Mouse (Mus musculus) intestine, postnatal 0 days (tissue): ENCODE measurements around the gene Lgals2. TPM values are rescaled to one million over a fixed set of nuclear protein-coding genes. Genes with fewer than 3 reads are reported as not detected.
A peak's percentile ranks its signal among the peaks of the same experiment; 100 is the strongest.

Source experiments
- ATAC-seq: fragments of 200-750 bp; cut with Nextera tagmentation; 2 replicates; pipeline ENCODE4 v1.8.0; 2017; ENCODE audit warnings: mild to moderate bottlenecking, moderate TSS enrichment, moderate library complexity
- H3K27ac ChIP-seq: fragments of 300-500 bp; sonication (generic); 2 replicates; pipeline ENCODE4 v1.5.1; 2014; ENCODE audit warnings: mild to moderate bottlenecking, low read depth, low read length, moderate library complexity
- H3K27me3 ChIP-seq: fragments of 300-500 bp; sonication (generic); replicated peaks from 2 replicates; pipeline ENCODE4 v1.6.1; 2014; ENCODE audit warnings: low read length, mixed read lengths; ENCODE audit not compliant: control insufficient read depth, insufficient read depth
- H3K36me3 ChIP-seq: fragments of 300-500 bp; sonication (generic); 2 replicates; pipeline ENCODE4 v1.6.1; 2014; ENCODE audit warnings: mild to moderate bottlenecking, moderate library complexity; ENCODE audit not compliant: control insufficient read depth, insufficient read depth
- H3K4me1 ChIP-seq: fragments of 300-500 bp; sonication (generic); replicated peaks from 2 replicates; pipeline ENCODE4 v1.6.1; 2014; ENCODE audit warnings: antibody characterized with exemption, low read length, mixed read lengths; ENCODE audit not compliant: control insufficient read depth, insufficient read depth
- H3K4me2 ChIP-seq: fragments of 300-500 bp; sonication (generic); replicated peaks from 2 replicates; pipeline ENCODE4 v1.6.1; 2014; ENCODE audit warnings: low read depth, mild to moderate bottlenecking, moderate library complexity
- H3K4me3 ChIP-seq: fragments of 300-500 bp; sonication (generic); 2 replicates; pipeline ENCODE4 v1.5.1; 2014; ENCODE audit warnings: low read depth, low read length
- H3K9ac ChIP-seq: fragments of 300-500 bp; sonication (generic); 2 replicates; pipeline ENCODE4 v1.6.1; 2014; ENCODE audit warnings: mild to moderate bottlenecking, low read depth, low read length
- H3K9me3 ChIP-seq: fragments of 300-500 bp; sonication (generic); 2 replicates; pipeline ENCODE4 v1.6.1; 2016; ENCODE audit warnings: mixed run types; ENCODE audit not compliant: control insufficient read depth
- CTCF ChIP-seq: sonication (generic); IDR thresholded peaks from 2 replicates; pipeline ENCODE4 v1.5.1; 2016; ENCODE audit warnings: low read depth, mild to moderate bottlenecking, control low read depth, antibody characterized with exemption, moderate library complexity
- WGBS: fragments of 180-500 bp; shearing (Covaris S2); extraction: QIAGEN DNeasy Blood & Tissue Kit; methylation state at CpG from one replicate; pipeline ENCODE4 v1.1.7; 2014; 5-methylcytosine and 5-hydroxymethylcytosine counted together
- polyA plus RNA-seq: library from polyadenylated mRNA; unstranded; fragments of >200 nt; fragmentation: Nextera tagmentation; extraction: Ambion mirVana; gene quantifications from 2 replicates; pipeline ENCODE4 v1.2.1, GENCODE M21; 2015

The Lgals2 gene
- polyA plus RNA-seq, 1 experiment from 2014 or later: 787 TPM

DNA sequence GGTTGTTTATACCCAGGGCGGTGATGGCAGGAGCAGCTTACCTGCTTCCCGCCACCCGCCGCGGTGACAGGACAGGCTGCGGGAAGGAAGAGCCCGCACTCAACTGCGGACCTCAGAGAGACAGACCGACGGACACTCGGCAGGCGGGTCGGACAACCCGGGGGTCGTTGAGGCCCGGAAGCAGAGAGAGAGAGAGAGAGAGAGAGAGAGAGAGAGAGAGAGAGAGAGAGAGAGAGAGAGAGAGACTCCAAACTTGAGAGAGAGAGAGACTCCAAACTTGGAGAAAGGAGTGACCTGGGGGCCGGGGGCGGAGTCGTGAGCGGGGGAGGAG is 44.0 kb upstream of the Lgals2 start, which contains the start of gene Gm49510:
Gm49510 (plus strand) TSS at position 259 of the 331 bp plus-strand sequence.
- Histone ChIP-seq H3K36me3 (peaks cover 11% of the 10 kb centered on the region; the same call in 1 of the 2 replicates), H3K27me3 (no peaks in the 10 kb centered on the region), H3K27ac (peak within 1 kb of the TSS; percentile 41; the same call in 1 of the 2 replicates), H3K4me2 (peak within 1 kb of the TSS; percentile 88), H3K4me1 (peaks cover 14% of the 10 kb centered on the region), H3K9ac (peak within 1 kb of the TSS; percentile 54), H3K4me3 (peak within 1 kb of the TSS; percentile 59), H3K9me3 (no peaks in the 10 kb centered on the region)
- no peak for ATAC-seq
- TF ChIP-seq CTCF: no peak
- WGBS: 2% methylated on average over 20 of the region's 20 CpGs

- no peak for TF ChIP-seq CTCF
- Histone ChIP-seq H3K9ac (no peak overlapping the region), H3K27me3 (no peaks in the 10 kb centered on the region), H3K27ac (no peak overlapping the region), H3K36me3 (peaks cover 12% of the 10 kb centered on the region), H3K4me3 (no peak overlapping the region), H3K4me2 (peak overlapping the region; percentile 88), H3K4me1 (peaks cover 14% of the 10 kb centered on the region), H3K9me3 (no peaks in the 10 kb centered on the region)
- 61% methylated on average over 6 of the region's 6 CpGs for WGBS
- no peak for ATAC-seq
Measured at GRCm38 (mm10) chr15:78898507-78899001, 43.2 kb upstream of the Lgals2 start.

GRCm38 (mm10) chr15:78897488-78897887 is 42.2 kb upstream of the Lgals2 start:
- Histone ChIP-seq H3K9ac (no peak overlapping the region), H3K4me1 (peaks cover 14% of the 10 kb centered on the region), H3K9me3 (no peaks in the 10 kb centered on the region), H3K36me3 (peaks cover 22% of the 10 kb centered on the region), H3K27ac (no peak overlapping the region), H3K27me3 (no peaks in the 10 kb centered on the region), H3K4me2 (no peak overlapping the region), H3K4me3 (no peak overlapping the region)
- no peak for ATAC-seq
- TF ChIP-seq CTCF: no peak
- WGBS: 79% methylated on average over 4 of the region's 4 CpGs

DNA sequence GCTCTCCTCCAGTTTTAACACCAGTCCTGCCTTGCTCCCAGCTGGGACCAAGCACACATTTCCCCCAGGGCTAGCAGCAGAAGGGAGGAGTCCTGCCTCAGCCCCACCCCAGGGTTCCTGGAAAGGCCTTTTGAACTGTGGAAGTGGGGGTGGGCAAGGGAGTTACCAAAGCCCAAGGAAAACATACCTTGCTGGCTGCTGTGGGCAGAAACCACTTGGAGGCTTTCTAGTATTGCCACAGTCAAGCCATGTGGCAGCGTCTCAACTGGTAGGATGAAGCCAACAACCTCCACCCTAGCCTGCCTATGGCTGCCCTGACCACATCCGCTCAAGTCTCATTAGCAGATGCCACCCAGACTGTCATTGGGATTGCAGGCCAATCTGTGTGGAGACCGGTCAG is 40.8 kb upstream of the Lgals2 start:
- Histone ChIP-seq H3K9ac (no peak overlapping the region), H3K4me2 (no peak overlapping the region), H3K27me3 (no peaks in the 10 kb centered on the region), H3K36me3 (peaks cover 36% of the 10 kb centered on the region), H3K4me3 (no peak overlapping the region), H3K27ac (no peak overlapping the region), H3K9me3 (no peaks in the 10 kb centered on the region), H3K4me1 (peaks cover 14% of the 10 kb centered on the region)
- no peak for ATAC-seq
- no peak for TF ChIP-seq CTCF
- WGBS: 78% methylated on average over 3 of the region's 3 CpGs

- Histone ChIP-seq H3K27ac (no peak overlapping the region), H3K4me1 (peaks cover 14% of the 10 kb centered on the region), H3K36me3 (peaks cover 40% of the 10 kb centered on the region), H3K27me3 (no peaks in the 10 kb centered on the region), H3K9me3 (no peaks in the 10 kb centered on the region), H3K9ac (no peak overlapping the region), H3K4me2 (no peak overlapping the region), H3K4me3 (no peak overlapping the region)
- TF ChIP-seq CTCF: no peak
- no peak for ATAC-seq
- WGBS: 81% methylated on average over 2 of the region's 2 CpGs
Measured at GRCm38 (mm10) chr15:78895741-78896140, 40.4 kb upstream of the Lgals2 start.

DNA sequence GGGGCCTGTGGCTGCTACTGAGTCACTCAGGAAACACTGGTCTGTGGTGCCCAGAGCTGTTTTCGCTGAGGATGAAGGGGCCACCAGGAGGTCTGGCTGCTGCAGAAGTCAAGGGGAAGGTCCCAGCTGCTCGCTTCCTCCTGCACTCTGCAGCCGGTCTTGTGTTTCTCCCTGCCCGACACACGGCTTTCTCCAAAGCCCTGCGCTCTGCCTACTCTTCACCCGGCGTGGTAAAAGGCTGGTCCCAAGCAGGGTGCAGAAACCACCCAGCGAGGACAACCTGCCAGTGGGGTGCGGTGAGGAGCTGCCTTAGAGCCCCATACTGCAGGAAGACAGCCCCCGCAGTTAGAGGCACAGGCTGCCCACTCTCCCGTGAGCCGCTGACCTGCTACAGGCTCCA is 39.4 kb upstream of the Lgals2 start:
- no peak overlapping the region for H3K4me3 ChIP-seq
- H3K27ac ChIP-seq: no peak overlapping the region; the same call in 1 of the 2 replicates
- H3K4me1 ChIP-seq: peaks cover 7% of the 10 kb centered on the region
- H3K4me2 ChIP-seq: no peak overlapping the region
- ATAC-seq: no peak
- no peaks in the 10 kb centered on the region for H3K9me3 ChIP-seq
- H3K9ac ChIP-seq: no peak overlapping the region
- TF ChIP-seq CTCF: no peak
- no peaks in the 10 kb centered on the region for H3K27me3 ChIP-seq
- H3K36me3 ChIP-seq: peaks cover 49% of the 10 kb centered on the region
- WGBS: 76% methylated on average over 13 of the region's 13 CpGs

DNA sequence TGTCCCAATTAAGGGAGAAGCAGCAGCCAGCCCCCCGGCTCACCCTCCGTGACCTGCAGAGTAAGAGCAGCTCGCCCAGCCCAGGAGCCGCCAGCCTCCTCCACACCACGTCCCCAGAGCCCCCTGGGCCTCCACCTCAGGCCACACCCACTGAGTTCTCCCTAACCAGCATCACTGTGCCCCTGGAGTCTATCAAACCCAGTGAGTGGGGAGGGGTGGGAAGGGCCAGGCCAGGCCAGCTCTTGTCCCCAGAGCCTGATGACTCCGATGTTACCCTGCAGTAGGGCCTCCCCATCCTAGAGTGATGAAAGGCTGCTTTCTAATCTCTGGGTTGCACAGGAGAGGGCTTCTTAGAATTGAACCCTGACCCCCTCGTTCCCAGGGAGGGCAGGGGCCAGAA is 37.1 kb upstream of the Lgals2 start:
- no peak overlapping the region for H3K9ac ChIP-seq
- no peak for TF ChIP-seq CTCF
- no peak overlapping the region for H3K4me3 ChIP-seq
- no peak overlapping the region for H3K27ac ChIP-seq
- ATAC-seq: no peak
- H3K27me3 ChIP-seq: no peaks in the 10 kb centered on the region
- no peak overlapping the region for H3K4me2 ChIP-seq
- peaks cover 66% of the 10 kb centered on the region for H3K36me3 ChIP-seq
- H3K4me1 ChIP-seq: peaks cover 4% of the 10 kb centered on the region
- WGBS: 31% methylated on average over 7 of the region's 7 CpGs
- H3K9me3 ChIP-seq: no peaks in the 10 kb centered on the region
